Mouse (Mus musculus) limb, embryonic 11.5 days (tissue): ENCODE data around the gene Map3k7cl. TPM values are rescaled to one million over a fixed set of nuclear protein-coding genes. Genes with fewer than 3 reads are reported as not detected.

ENCODE experiments used
- ATAC-seq: fragments of 200-750 bp; cut with Nextera tagmentation; 2 replicates; pipeline ENCODE4 v1.8.0; 2017; ENCODE audit warnings: low read depth; ENCODE audit not compliant: insufficient number of reproducible peaks, low FRiP score, low TSS enrichment
- DNase-seq: peaks from one replicate; pipeline ENCODE4 v3.0.0-alpha.2; 2015; ENCODE audit warnings: low spot score
- H3K27ac ChIP-seq: fragments of 300-500 bp; sonication (generic); replicated peaks from 2 replicates; pipeline ENCODE4 v1.5.1; 2014; ENCODE audit warnings: low read depth, mild to moderate bottlenecking, low read length
- H3K27me3 ChIP-seq: fragments of 300-500 bp; sonication (generic); 2 replicates; pipeline ENCODE4 v1.6.1; 2014; ENCODE audit warnings: mild to moderate bottlenecking, low read length, mixed read lengths; ENCODE audit not compliant: control insufficient read depth, insufficient read depth
- H3K36me3 ChIP-seq: fragments of 300-500 bp; sonication (generic); 2 replicates; pipeline ENCODE4 v1.6.1; 2014; ENCODE audit warnings: mild to moderate bottlenecking, low read length, moderate library complexity, mixed read lengths; ENCODE audit not compliant: control insufficient read depth, insufficient read depth
- H3K4me1 ChIP-seq: fragments of 300-500 bp; sonication (generic); 2 replicates; pipeline ENCODE4 v1.6.1; 2014; ENCODE audit warnings: low read length, mixed read lengths; ENCODE audit not compliant: control insufficient read depth, insufficient read depth
- H3K4me2 ChIP-seq: fragments of 300-500 bp; sonication (generic); 2 replicates; pipeline ENCODE4 v1.6.1; 2014; ENCODE audit warnings: low read depth, mild to moderate bottlenecking, moderate library complexity; ENCODE audit not compliant: severe bottlenecking
- H3K4me3 ChIP-seq: fragments of 300-500 bp; sonication (generic); 2 replicates; pipeline ENCODE4 v1.5.1; 2014; ENCODE audit warnings: low read depth, low read length
- H3K9ac ChIP-seq: fragments of 300-500 bp; sonication (generic); 2 replicates; pipeline ENCODE4 v1.6.1; 2014; ENCODE audit warnings: mild to moderate bottlenecking, low read length
- H3K9me3 ChIP-seq: fragments of 300-500 bp; sonication (generic); 2 replicates; pipeline ENCODE4 v1.6.1; 2016; ENCODE audit warnings: low read length; ENCODE audit not compliant: control insufficient read depth
- WGBS: fragments of 180-500 bp; shearing (Covaris S2); extraction: QIAGEN DNeasy Blood & Tissue Kit; methylation state at CpG from one replicate; pipeline ENCODE4 v1.1.7; 2014; 5-methylcytosine and 5-hydroxymethylcytosine counted together
- polyA plus RNA-seq: library from polyadenylated mRNA; unstranded; fragments of >200 nt; fragmentation: Nextera tagmentation; extraction: Ambion mirVana; gene quantifications from 2 replicates; pipeline ENCODE4 v1.2.1, GENCODE M21; 2014

Map3k7cl gene
- polyA plus RNA-seq, 1 experiment from 2014 or later: not detected

DNA sequence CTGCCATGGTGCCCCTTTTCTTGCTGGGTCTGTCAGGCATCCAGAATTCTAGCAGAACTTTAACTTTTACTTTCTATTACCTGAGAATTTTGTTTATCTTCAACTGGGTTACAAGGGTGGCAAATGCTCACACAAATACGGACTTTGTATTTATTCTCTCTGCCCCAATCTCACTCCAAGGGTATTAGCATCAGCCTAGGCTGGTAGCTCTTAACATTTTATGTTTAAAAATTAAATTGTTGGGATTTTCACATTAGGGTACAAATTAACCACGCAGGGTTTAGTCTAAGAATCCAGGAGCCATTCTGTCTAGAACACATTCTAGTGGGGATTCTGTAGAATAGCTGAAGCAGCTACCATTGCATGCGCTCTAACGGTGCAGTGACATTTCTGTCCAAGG lies 8.4 kb downstream of the Map3k7cl start:
- H3K27me3 ChIP-seq: no peaks in the 10 kb centered on the region
- DNase-seq (no peak), ATAC-seq (no peak)
- no peak overlapping the region for H3K4me2 ChIP-seq
- H3K27ac ChIP-seq: no peak overlapping the region
- no peak overlapping the region for H3K9ac ChIP-seq
- H3K4me3 ChIP-seq: no peak overlapping the region
- no peaks in the 10 kb centered on the region for H3K36me3 ChIP-seq
- H3K9me3 ChIP-seq: no peaks in the 10 kb centered on the region
- 83% methylated on average over 4 of the region's 4 CpGs for WGBS
- no peaks in the 10 kb centered on the region for H3K4me1 ChIP-seq

DNA sequence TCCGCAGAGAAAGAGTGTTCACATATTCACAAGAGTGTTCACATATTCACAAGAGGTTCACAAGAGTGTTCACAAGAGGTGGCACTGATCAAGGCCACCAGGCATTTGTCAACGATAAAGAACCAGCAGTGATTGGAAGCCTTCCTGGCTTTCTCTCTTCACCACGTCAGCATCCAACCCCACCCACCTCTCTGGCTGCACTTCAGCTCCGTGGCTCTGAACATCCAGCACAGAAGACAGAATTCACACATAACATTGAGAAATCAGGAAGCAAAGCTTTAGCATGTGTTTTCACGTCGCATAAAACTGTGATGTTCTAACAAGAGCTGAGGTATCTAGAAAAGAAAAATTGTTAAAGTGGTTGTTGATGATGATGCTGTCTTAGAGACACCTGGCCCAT lies 10.4 kb downstream of the Map3k7cl start:
- no peaks in the 10 kb centered on the region for H3K36me3 ChIP-seq
- 84% methylated on average over 6 of the region's 6 CpGs for WGBS
- H3K9me3 ChIP-seq: no peaks in the 10 kb centered on the region
- DNase-seq (no peak), ATAC-seq (no peak)
- H3K4me1 ChIP-seq: no peaks in the 10 kb centered on the region
- H3K27ac ChIP-seq: no peak overlapping the region
- H3K9ac ChIP-seq: no peak overlapping the region
- no peak overlapping the region for H3K4me3 ChIP-seq
- H3K27me3 ChIP-seq: no peaks in the 10 kb centered on the region
- H3K4me2 ChIP-seq: no peak overlapping the region

DNA sequence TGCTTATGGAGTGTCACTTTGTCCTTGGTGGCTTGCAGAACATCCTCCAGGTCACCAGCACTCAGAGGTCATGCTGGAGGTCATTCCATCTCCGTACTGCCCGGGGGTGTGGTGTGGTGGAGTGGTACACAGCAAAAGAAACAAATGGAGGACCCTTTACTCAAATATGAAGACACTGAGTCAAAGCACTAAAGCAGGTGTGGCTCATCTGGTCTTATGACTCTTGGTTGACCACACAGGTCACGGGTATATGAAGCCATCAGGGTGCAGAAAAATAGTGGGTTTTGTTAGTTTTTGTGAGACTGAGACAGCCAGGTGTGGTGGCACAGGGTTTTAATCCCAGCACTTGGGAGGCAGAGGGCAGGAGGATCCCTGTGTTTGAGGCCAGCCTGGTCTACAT lies 11.4 kb downstream of the Map3k7cl start:
- Histone ChIP-seq H3K9ac (no peak overlapping the region), H3K27ac (no peak overlapping the region), H3K36me3 (no peaks in the 10 kb centered on the region), H3K9me3 (no peaks in the 10 kb centered on the region), H3K4me3 (no peak overlapping the region), H3K4me1 (no peaks in the 10 kb centered on the region), H3K27me3 (no peaks in the 10 kb centered on the region), H3K4me2 (no peak overlapping the region)
- WGBS: 83% methylated on average over 3 of the region's 3 CpGs
- DNase-seq (no peak), ATAC-seq (no peak)

DNA sequence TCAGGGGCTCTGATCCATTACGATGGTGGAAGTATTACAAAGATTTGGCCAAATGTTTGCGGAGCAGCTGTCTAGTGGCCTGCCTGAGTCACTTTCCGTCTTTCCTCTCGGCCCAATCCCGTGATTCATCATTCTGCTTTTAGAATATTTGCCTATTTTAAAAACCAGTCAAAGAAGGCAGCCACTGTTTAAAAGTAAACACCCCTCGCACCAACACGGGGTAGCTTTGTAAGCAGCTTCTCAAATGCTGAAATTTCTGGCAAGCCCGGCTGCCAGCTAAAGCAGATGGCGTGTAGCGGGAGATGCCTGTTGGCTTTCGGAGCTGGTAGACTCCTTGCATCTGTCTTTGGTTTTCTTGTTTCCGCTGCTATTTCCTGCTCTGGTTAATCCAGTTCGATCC lies 14.4 kb downstream of the Map3k7cl start:
- H3K4me1 ChIP-seq: no peaks in the 10 kb centered on the region
- no peak for ATAC-seq
- no peak overlapping the region for H3K4me3 ChIP-seq
- no peak overlapping the region for H3K27ac ChIP-seq
- 80% methylated on average over 13 of the region's 13 CpGs for WGBS
- H3K9ac ChIP-seq: no peak overlapping the region
- H3K4me2 ChIP-seq: no peak overlapping the region
- H3K27me3 ChIP-seq: no peaks in the 10 kb centered on the region
- H3K36me3 ChIP-seq: no peaks in the 10 kb centered on the region
- DNase-seq: no peak
- no peaks in the 10 kb centered on the region for H3K9me3 ChIP-seq

DNA sequence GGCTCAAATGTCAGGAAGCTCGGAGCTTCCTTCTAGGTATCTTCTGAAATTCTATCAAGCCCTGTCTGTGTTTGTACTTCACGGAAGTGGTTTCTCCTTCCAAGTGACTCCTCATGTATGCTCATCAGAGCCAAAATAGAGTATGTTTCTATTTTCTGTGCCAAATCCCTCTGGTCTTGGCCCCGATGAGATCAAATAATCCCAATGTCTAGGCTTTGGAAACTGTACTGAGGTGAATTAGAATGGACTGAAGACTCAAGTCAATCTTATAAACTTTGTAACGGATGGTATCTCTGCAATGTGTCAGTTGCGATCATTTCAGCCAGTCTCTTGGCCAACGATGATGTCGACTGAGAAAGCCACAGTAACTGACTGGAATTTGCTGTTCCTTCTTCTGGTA lies 15.1 kb downstream of the Map3k7cl start:
- 88% methylated on average over 7 of the region's 7 CpGs for WGBS
- no peak for ATAC-seq
- H3K27ac ChIP-seq: no peak overlapping the region
- H3K9ac ChIP-seq: no peak overlapping the region
- H3K36me3 ChIP-seq: no peaks in the 10 kb centered on the region
- no peak overlapping the region for H3K4me2 ChIP-seq
- H3K9me3 ChIP-seq: no peaks in the 10 kb centered on the region
- no peak overlapping the region for H3K4me3 ChIP-seq
- H3K4me1 ChIP-seq: no peaks in the 10 kb centered on the region
- H3K27me3 ChIP-seq: no peaks in the 10 kb centered on the region
- DNase-seq: no peak

DNA sequence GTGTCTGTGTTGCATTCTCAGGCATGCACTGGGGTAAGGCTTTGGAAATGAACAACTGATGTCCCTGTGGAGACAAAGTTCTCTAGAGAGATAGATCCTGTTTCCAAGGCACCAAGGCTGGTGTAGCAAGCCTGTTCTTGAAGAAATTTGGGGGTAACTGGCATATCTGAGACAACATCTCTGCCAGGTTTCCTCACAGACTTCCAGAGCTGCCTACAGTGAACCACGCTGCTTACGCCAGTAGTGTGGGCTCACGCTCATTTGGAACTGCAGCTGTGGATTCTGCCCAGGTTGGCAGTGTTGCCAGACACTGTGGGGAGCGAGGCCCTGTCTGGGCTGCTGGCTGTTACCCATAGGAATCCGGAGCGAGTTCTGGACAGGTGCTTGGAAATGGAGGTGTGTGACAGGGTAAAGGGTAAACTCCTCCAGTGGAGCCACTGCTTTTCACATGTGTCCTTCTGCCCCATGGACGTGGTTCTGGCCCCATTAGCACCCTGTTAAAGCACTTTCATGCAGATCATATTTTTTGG lies 16.5 kb downstream of the Map3k7cl start:
- DNase-seq (no peak), ATAC-seq (no peak)
- WGBS: 91% methylated on average over 7 of the region's 7 CpGs
- Histone ChIP-seq H3K4me2 (no peak overlapping the region), H3K27me3 (no peaks in the 10 kb centered on the region), H3K9ac (no peak overlapping the region), H3K9me3 (no peaks in the 10 kb centered on the region), H3K27ac (no peak overlapping the region), H3K4me3 (no peak overlapping the region), H3K36me3 (no peaks in the 10 kb centered on the region), H3K4me1 (no peaks in the 10 kb centered on the region)

DNA sequence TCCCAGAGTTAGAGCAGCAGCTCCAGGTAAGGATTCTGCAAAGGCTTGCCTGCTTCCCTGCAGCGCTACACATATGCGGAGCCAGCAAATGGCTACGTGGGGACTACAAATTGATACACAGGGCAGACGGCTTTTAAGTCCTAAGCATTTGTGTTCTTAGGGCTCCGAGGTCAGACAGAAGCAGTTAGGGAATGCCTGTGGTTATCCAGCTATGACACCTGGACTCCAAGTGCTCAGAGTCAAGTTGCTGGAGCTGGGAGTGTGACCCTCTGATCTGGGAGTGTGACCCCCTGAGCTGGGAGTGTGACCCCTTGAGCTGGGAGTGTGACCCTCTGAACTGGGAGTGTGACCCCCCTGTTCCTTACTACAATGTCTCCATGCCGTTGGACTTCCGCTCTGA lies 17.2 kb downstream of the Map3k7cl start:
- no peak overlapping the region for H3K4me3 ChIP-seq
- H3K27ac ChIP-seq: no peak overlapping the region
- no peaks in the 10 kb centered on the region for H3K9me3 ChIP-seq
- H3K27me3 ChIP-seq: no peaks in the 10 kb centered on the region
- ATAC-seq (no peak), DNase-seq (no peak)
- H3K36me3 ChIP-seq: no peaks in the 10 kb centered on the region
- H3K4me2 ChIP-seq: no peak overlapping the region
- no peak overlapping the region for H3K9ac ChIP-seq
- no peaks in the 10 kb centered on the region for H3K4me1 ChIP-seq
- 72% methylated on average over 7 of the region's 7 CpGs for WGBS

DNA sequence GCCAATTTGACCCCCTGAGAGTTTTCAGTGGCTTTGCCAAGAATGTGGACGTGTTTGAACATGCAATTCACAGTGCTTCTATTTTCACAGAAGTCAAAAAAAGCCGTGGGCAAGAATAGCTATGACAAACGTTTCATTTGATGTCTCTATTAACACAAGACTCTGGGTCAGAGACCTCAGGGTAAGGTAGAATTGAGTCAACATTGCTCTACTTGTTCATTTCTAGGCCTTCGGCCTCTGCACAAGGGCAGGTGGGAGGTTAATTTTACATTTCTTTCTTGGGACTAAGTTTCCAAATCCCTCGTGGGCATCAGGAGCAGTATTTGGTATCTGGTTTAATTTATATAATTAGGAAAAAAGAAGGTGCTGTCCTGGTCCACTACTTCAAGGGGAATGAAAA lies 20.3 kb downstream of the Map3k7cl start:
- Histone ChIP-seq H3K4me2 (no peak overlapping the region), H3K9ac (no peak overlapping the region), H3K9me3 (no peaks in the 10 kb centered on the region), H3K27me3 (no peaks in the 10 kb centered on the region), H3K36me3 (no peaks in the 10 kb centered on the region), H3K4me3 (no peak overlapping the region), H3K27ac (no peak overlapping the region), H3K4me1 (no peaks in the 10 kb centered on the region)
- no peak for DNase-seq
- no peak for ATAC-seq
- 74% methylated on average over 5 of the region's 5 CpGs for WGBS

DNA sequence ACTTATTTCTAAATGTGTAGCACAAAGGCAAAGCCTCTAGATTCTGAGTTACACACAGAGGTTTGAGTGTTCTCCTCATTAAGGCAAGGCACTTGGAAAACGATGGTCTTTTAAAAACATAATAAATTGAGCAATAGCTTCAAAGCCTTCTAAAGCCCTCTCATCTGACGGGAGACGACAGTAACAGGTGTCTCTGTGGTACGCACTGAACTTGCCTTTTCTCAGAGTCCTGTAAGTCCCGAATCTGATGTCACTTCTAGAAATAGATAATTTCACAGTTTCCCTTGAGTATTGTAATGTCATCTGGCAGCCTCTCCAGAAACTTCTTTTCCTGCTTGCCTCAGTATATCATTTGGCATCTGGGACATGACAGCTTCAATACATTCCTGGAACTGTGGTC lies 21.0 kb downstream of the Map3k7cl start:
- H3K9me3 ChIP-seq: no peaks in the 10 kb centered on the region
- 60% methylated on average over 5 of the region's 5 CpGs for WGBS
- H3K36me3 ChIP-seq: no peaks in the 10 kb centered on the region
- H3K4me3 ChIP-seq: no peak overlapping the region
- H3K27ac ChIP-seq: no peak overlapping the region
- H3K4me2 ChIP-seq: no peak overlapping the region
- H3K4me1 ChIP-seq: no peaks in the 10 kb centered on the region
- ATAC-seq (no peak), DNase-seq (no peak)
- no peaks in the 10 kb centered on the region for H3K27me3 ChIP-seq
- H3K9ac ChIP-seq: no peak overlapping the region
